Mouse (Mus musculus): ENCODE data around the gene Emsy.

- TF ChIP-seq CTCF (IDR thresholded peaks at IDR 0.05; ENCODE audit: extremely low read depth, insufficient read depth, insufficient read length, insufficient replicate concordance) (no peak), POLR2A (IDR thresholded peaks at IDR 0.05; ENCODE audit: low read depth, low read length) (no peak)
Measured at GRCm38 (mm10) chr7:98597402-98597801, 59.2 kb downstream of the Emsy start.

Measured in spleen, adult 2 months (tissue).